Mouse (Mus musculus) kidney, postnatal 0 days (tissue): ENCODE data around the gene Dhx32. TPM values are rescaled to one million over a fixed set of nuclear protein-coding genes. Genes with fewer than 3 reads are reported as not detected.

Experiments
- ATAC-seq: fragments of 200-750 bp; cut with Nextera tagmentation; replicated peaks from 2 replicates; pipeline ENCODE4 v1.8.0; 2017; ENCODE audit warnings: low read depth, moderate number of reproducible peaks, moderate TSS enrichment, moderate library complexity; ENCODE audit not compliant: low FRiP score
- DNase-seq: peaks from one replicate; pipeline ENCODE4 v3.0.0-alpha.2; 2016; ENCODE audit warnings: low spot score
- H3K27ac ChIP-seq: fragments of 300-500 bp; sonication (generic); 2 replicates; pipeline ENCODE4 v1.5.1; 2014; ENCODE audit warnings: mild to moderate bottlenecking
- H3K27me3 ChIP-seq: fragments of 300-500 bp; sonication (generic); 2 replicates; pipeline ENCODE4 v1.6.1; 2014; ENCODE audit warnings: low read length, mixed read lengths; ENCODE audit not compliant: insufficient read depth
- H3K36me3 ChIP-seq: fragments of 300-500 bp; sonication (generic); 2 replicates; pipeline ENCODE4 v1.6.1; 2014; ENCODE audit warnings: low read length, mixed read lengths; ENCODE audit not compliant: insufficient read depth
- H3K4me1 ChIP-seq: fragments of 300-500 bp; sonication (generic); replicated peaks from 2 replicates; pipeline ENCODE4 v1.6.1; 2014; ENCODE audit warnings: antibody characterized with exemption, low read length, mixed read lengths; ENCODE audit not compliant: insufficient read depth
- H3K4me2 ChIP-seq: fragments of 300-500 bp; sonication (generic); 2 replicates; pipeline ENCODE4 v1.6.1; 2014; ENCODE audit warnings: mild to moderate bottlenecking, low read length, moderate library complexity, mixed read lengths
- H3K4me3 ChIP-seq: fragments of 300-500 bp; sonication (generic); replicated peaks from 2 replicates; pipeline ENCODE4 v1.5.1; 2014; ENCODE audit warnings: low read depth, low read length
- H3K9ac ChIP-seq: fragments of 300-500 bp; sonication (generic); 2 replicates; pipeline ENCODE4 v1.6.1; 2014; ENCODE audit warnings: low read depth, low read length
- H3K9me3 ChIP-seq: fragments of 300-500 bp; sonication (generic); replicated peaks from 2 replicates; pipeline ENCODE4 v1.6.1; 2016; ENCODE audit warnings: low read length, inconsistent platforms, mixed read lengths
- CTCF ChIP-seq: IDR thresholded peaks from 2 replicates; pipeline ENCODE4 v1.5.1; 2016; ENCODE audit warnings: antibody characterized with exemption, low read depth, mild to moderate bottlenecking, moderate library complexity
- WGBS: fragments of 180-500 bp; shearing (Covaris S2); extraction: QIAGEN DNeasy Blood & Tissue Kit; methylation state at CpG from one replicate; pipeline ENCODE4 v1.1.7; 2014; 5-methylcytosine and 5-hydroxymethylcytosine counted together
- polyA plus RNA-seq: library from polyadenylated mRNA; unstranded; fragments of >200 nt; fragmentation: Nextera tagmentation; extraction: Ambion mirVana; gene quantifications from 2 replicates; pipeline ENCODE4 v1.2.1, GENCODE M21; 2015

The Dhx32 gene
- polyA plus RNA-seq, 1 experiment from 2014 or later: 19.9 TPM

GRCm38 (mm10) chr7:133776626-133776996 lies 5.9 kb downstream of the Dhx32 start, which contains the start of gene Fank1:
Gene Fank1, plus strand, starts transcription at chr7:133776861.
- H3K9ac ChIP-seq: peak within 1 kb of the TSS; percentile 65
- 0% methylated on average over 22 of the region's 45 CpGs for WGBS
- H3K9me3 ChIP-seq: no peaks in the 10 kb centered on the region
- ATAC-seq: peak; percentile 91
- DNase-seq: peak; percentile 92
- no peak within 1 kb of the TSS; the same call in 1 of the 2 replicates for H3K27ac ChIP-seq
- peak within 1 kb of the TSS; percentile 89 for H3K4me2 ChIP-seq
- TF ChIP-seq CTCF: no peak
- no peaks in the 10 kb centered on the region; the same call in 1 of the 2 replicates for H3K27me3 ChIP-seq
- peak within 1 kb of the TSS; percentile 66 for H3K4me3 ChIP-seq
- no peaks in the 10 kb centered on the region for H3K36me3 ChIP-seq
- no peaks in the 10 kb centered on the region for H3K4me1 ChIP-seq

GRCm38 (mm10) chr7:133775796-133776625 lies 6.5 kb downstream of the Dhx32 start:
- no peak for DNase-seq
- H3K4me1 ChIP-seq: no peaks in the 10 kb centered on the region
- WGBS: 6% methylated on average over 34 of the region's 38 CpGs

GRCm38 (mm10) chr7:133775179-133775578 lies 7.3 kb downstream of the Dhx32 start:
- DNase-seq (no peak), ATAC-seq (no peak)
- 57% methylated on average over 5 of the region's 5 CpGs for WGBS
- Histone ChIP-seq H3K4me1 (no peaks in the 10 kb centered on the region), H3K9me3 (no peaks in the 10 kb centered on the region), H3K4me2 (no peak overlapping the region), H3K36me3 (no peaks in the 10 kb centered on the region), H3K9ac (no peak overlapping the region), H3K4me3 (no peak overlapping the region), H3K27me3 (no peaks in the 10 kb centered on the region; the same call in 1 of the 2 replicates), H3K27ac (no peak overlapping the region)
- TF ChIP-seq CTCF: no peak

More at GRCm38 (mm10) chr7:133775796-133776625, 6.5 kb downstream of the Dhx32 start:
- Histone ChIP-seq H3K36me3 (no peaks in the 10 kb centered on the region), H3K4me2 (peak overlapping the region; percentile 89), H3K9me3 (no peaks in the 10 kb centered on the region), H3K9ac (peak overlapping the region; percentile 65), H3K27me3 (no peaks in the 10 kb centered on the region; the same call in 1 of the 2 replicates), H3K4me3 (peak overlapping the region; percentile 66), H3K27ac (no peak overlapping the region; the same call in 1 of the 2 replicates)
- ATAC-seq: peak; percentile 43
- TF ChIP-seq CTCF: no peak

GRCm38 (mm10) chr7:133768517-133768916 lies 14.0 kb downstream of the Dhx32 start:
- no peak for TF ChIP-seq CTCF
- ATAC-seq (no peak), DNase-seq (no peak)
- H3K9me3 ChIP-seq: no peaks in the 10 kb centered on the region
- H3K9ac ChIP-seq: no peak overlapping the region
- H3K36me3 ChIP-seq: no peaks in the 10 kb centered on the region
- 50% methylated on average over 5 of the region's 5 CpGs for WGBS
- H3K4me1 ChIP-seq: no peaks in the 10 kb centered on the region
- no peaks in the 10 kb centered on the region for H3K27me3 ChIP-seq
- H3K4me2 ChIP-seq: no peak overlapping the region
- no peak overlapping the region for H3K4me3 ChIP-seq
- no peak overlapping the region for H3K27ac ChIP-seq

- WGBS: 80% methylated on average over 4 of the region's 4 CpGs
- H3K4me3 ChIP-seq: no peak overlapping the region
- DNase-seq (no peak), ATAC-seq (no peak)
- H3K4me1 ChIP-seq: no peaks in the 10 kb centered on the region
- no peaks in the 10 kb centered on the region for H3K27me3 ChIP-seq
- no peaks in the 10 kb centered on the region for H3K36me3 ChIP-seq
- no peaks in the 10 kb centered on the region for H3K9me3 ChIP-seq
- no peak overlapping the region for H3K4me2 ChIP-seq
- H3K27ac ChIP-seq: no peak overlapping the region
- no peak overlapping the region for H3K9ac ChIP-seq
- no peak for TF ChIP-seq CTCF
Observed at GRCm38 (mm10) chr7:133768027-133768426, 14.5 kb downstream of the Dhx32 start.

GRCm38 (mm10) chr7:133765849-133766243 lies 16.7 kb downstream of the Dhx32 start:
- H3K9me3 ChIP-seq: 0 out of 2 replicates have a peak, but pooled peaks cover 2% of the 10 kb centered on the region
- no peaks in the 10 kb centered on the region for H3K27me3 ChIP-seq
- no peak for TF ChIP-seq CTCF
- 87% methylated on average over 13 of the region's 13 CpGs for WGBS
- ATAC-seq (no peak), DNase-seq (no peak)
- H3K36me3 ChIP-seq: no peaks in the 10 kb centered on the region
- H3K9ac ChIP-seq: no peak overlapping the region
- no peak overlapping the region for H3K27ac ChIP-seq
- H3K4me1 ChIP-seq: no peaks in the 10 kb centered on the region
- no peak overlapping the region for H3K4me3 ChIP-seq
- no peak overlapping the region for H3K4me2 ChIP-seq
